Mouse (Mus musculus) midbrain, embryonic 12.5 days (tissue): ENCODE measurements at regions not wholly inside any gene's neighbourhood (a gene's known extent, or its start where the extent isn't known, plus 50 kb on each side); places are given as distances from the start of the nearest gene placed in this dataset.
A peak's percentile ranks its signal among the peaks of the same experiment; 100 is the strongest.

ENCODE experiments used
- ATAC-seq: fragments of 200-750 bp; cut with Nextera tagmentation; 2 replicates; pipeline ENCODE4 v1.8.0; 2017; ENCODE audit warnings: low read depth, moderate TSS enrichment, moderate library complexity; ENCODE audit not compliant: low FRiP score
- H3K27ac ChIP-seq: fragments of 300-500 bp; sonication (generic); replicated peaks from 2 replicates; pipeline ENCODE4 v1.5.1; 2016; ENCODE audit warnings: mild to moderate bottlenecking
- H3K27me3 ChIP-seq: fragments of 300-500 bp; sonication (generic); 2 replicates; pipeline ENCODE4 v1.6.1; 2016; ENCODE audit warnings: mild to moderate bottlenecking
- H3K36me3 ChIP-seq: fragments of 300-500 bp; sonication (generic); 2 replicates; pipeline ENCODE4 v1.6.1; 2016
- H3K4me1 ChIP-seq: fragments of 300-500 bp; sonication (generic); 2 replicates; pipeline ENCODE4 v1.6.1; 2016
- H3K4me2 ChIP-seq: fragments of 300-500 bp; sonication (generic); replicated peaks from 2 replicates; pipeline ENCODE4 v1.6.1; 2016; ENCODE audit warnings: mild to moderate bottlenecking, moderate library complexity
- H3K4me3 ChIP-seq: fragments of 300-500 bp; sonication (generic); 2 replicates; pipeline ENCODE4 v1.5.1; 2016; ENCODE audit warnings: mild to moderate bottlenecking
- H3K9ac ChIP-seq: fragments of 300-500 bp; sonication (generic); replicated peaks from 2 replicates; pipeline ENCODE4 v1.6.1; 2016; ENCODE audit warnings: mild to moderate bottlenecking, moderate library complexity
- H3K9me3 ChIP-seq: fragments of 300-500 bp; sonication (generic); 2 replicates; pipeline ENCODE4 v1.6.1; 2016; ENCODE audit warnings: mild to moderate bottlenecking
- WGBS: fragments of 180-500 bp; shearing (Covaris S2); methylation state at CpG from one replicate; pipeline ENCODE4 v1.1.7; 2016; 5-methylcytosine and 5-hydroxymethylcytosine counted together

- Histone ChIP-seq H3K27me3 (peaks cover 9% of the 10 kb centered on the region; the same call in 1 of the 2 replicates), H3K9ac (no peak overlapping the region), H3K27ac (no peak overlapping the region), H3K4me3 (no peak overlapping the region), H3K4me1 (peaks cover 6% of the 10 kb centered on the region; the same call in 1 of the 2 replicates), H3K36me3 (no peaks in the 10 kb centered on the region), H3K4me2 (no peak overlapping the region), H3K9me3 (no peaks in the 10 kb centered on the region)
- WGBS, result 74% methylated on average over 2 of the region's 2 CpGs
- no peak for ATAC-seq
These were observed 200.3 kb downstream of the Spata18 start for GRCm38 (mm10) chr5:73851501-73851900.

GRCm38 (mm10) chr5:73854025-73854773, 203.0 kb downstream of the Spata18 start:
- Histone ChIP-seq H3K36me3 (no peaks in the 10 kb centered on the region), H3K9ac (no peak overlapping the region), H3K4me2 (peak overlapping the region; percentile 20), H3K9me3 (no peaks in the 10 kb centered on the region), H3K4me1 (peaks cover 6% of the 10 kb centered on the region; the same call in 1 of the 2 replicates), H3K27me3 (0 out of 2 replicates have a peak, but pooled peaks cover 5% of the 10 kb centered on the region), H3K4me3 (no peak overlapping the region), H3K27ac (no peak overlapping the region)
- peak; percentile 88 for ATAC-seq
- 47% methylated on average over 22 of the region's 22 CpGs for WGBS

- H3K4me1 ChIP-seq, result peaks cover 6% of the 10 kb centered on the region; the same call in 1 of the 2 replicates
- H3K4me2 ChIP-seq, result no peak overlapping the region
- 83% methylated on average over 18 of the region's 18 CpGs for WGBS
- no peak for ATAC-seq
- no peak overlapping the region for H3K9ac ChIP-seq
- H3K9me3 ChIP-seq, result no peaks in the 10 kb centered on the region
- H3K4me3 ChIP-seq, result no peak overlapping the region
- no peak overlapping the region for H3K27ac ChIP-seq
- 0 out of 2 replicates have a peak, but pooled peaks cover 5% of the 10 kb centered on the region for H3K27me3 ChIP-seq
- H3K36me3 ChIP-seq, result no peaks in the 10 kb centered on the region
These were observed 203.7 kb downstream of the Spata18 start for GRCm38 (mm10) chr5:73854774-73855371.

DNA sequence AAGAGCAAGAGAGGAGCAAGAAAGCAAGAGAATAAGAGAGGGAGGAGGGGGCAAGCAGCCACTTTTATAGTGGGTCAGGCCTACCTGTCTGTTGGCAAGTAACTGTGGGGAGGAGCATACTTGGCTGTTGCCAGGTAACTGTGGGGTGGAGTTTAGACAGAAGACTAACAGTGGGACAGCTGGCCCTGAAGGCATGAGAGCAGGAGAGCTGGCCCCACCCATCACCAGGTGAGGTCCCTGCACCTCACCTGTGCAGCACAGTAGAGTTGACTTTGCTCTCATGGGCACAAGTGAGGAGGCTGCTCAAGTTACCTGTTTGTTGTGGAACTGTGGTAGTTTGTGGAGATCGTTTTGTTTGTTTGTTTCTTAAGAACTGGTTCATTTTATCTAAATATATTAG, 208.1 kb downstream of the Spata18 start:
- Histone ChIP-seq H3K4me1 (peaks cover 1% of the 10 kb centered on the region; the same call in 1 of the 2 replicates), H3K27me3 (no peaks in the 10 kb centered on the region), H3K4me3 (no peak overlapping the region), H3K9ac (no peak overlapping the region), H3K4me2 (no peak overlapping the region), H3K36me3 (no peaks in the 10 kb centered on the region), H3K27ac (no peak overlapping the region), H3K9me3 (no peaks in the 10 kb centered on the region)
- ATAC-seq, result no peak
- WGBS, result 88% methylated on average over 1 of the region's 1 CpGs

DNA sequence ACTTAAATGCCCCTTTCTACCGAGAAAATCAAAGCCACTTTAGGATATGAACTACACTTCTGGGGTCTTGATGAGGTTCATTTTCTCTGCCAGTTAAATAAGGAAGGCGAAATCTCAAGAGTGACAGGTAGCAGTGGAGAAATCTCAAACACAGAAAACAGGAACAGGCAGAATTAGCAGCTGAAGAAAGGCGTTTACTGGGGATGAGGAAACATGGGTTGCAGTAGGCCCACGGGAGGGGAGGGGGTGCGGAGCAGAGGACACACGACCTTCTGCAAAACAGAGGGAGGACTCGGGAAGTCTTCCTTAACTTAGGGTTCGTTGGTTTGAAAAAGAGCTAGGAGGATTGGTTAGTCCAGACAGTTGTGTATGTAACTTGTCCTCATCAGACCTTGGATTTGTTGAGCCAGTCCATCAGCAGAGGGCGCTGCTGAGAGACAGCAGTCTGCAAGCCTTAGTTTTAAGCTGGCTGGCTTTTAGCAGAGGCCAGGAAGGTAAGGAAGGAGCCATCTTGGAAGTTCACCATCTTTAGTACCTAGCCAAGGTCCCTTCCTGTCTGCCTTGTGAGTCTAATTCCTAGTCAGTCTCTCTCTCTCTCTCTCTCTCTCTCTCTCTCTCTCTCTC, 204.0 kb downstream of the Usp46 start:
- no peak for ATAC-seq

GRCm38 (mm10) chr5:73872641-73873421, 195.4 kb downstream of the Usp46 start:
- Histone ChIP-seq H3K27me3 (no peaks in the 10 kb centered on the region), H3K27ac (no peak overlapping the region), H3K4me2 (no peak overlapping the region), H3K9ac (no peak overlapping the region), H3K9me3 (no peaks in the 10 kb centered on the region), H3K36me3 (no peaks in the 10 kb centered on the region), H3K4me1 (no peaks in the 10 kb centered on the region), H3K4me3 (no peak overlapping the region)
- ATAC-seq, result no peak
- WGBS, result 82% methylated on average over 9 of the region's 9 CpGs

More for the DNA sequence above, 204.0 kb downstream of the Usp46 start:
- no peak overlapping the region for H3K9ac ChIP-seq
- H3K27ac ChIP-seq, result no peak overlapping the region
- no peaks in the 10 kb centered on the region for H3K4me1 ChIP-seq
- 81% methylated on average over 9 of the region's 9 CpGs for WGBS
- no peaks in the 10 kb centered on the region for H3K27me3 ChIP-seq
- no peaks in the 10 kb centered on the region for H3K9me3 ChIP-seq
- no peak overlapping the region for H3K4me2 ChIP-seq
- no peak overlapping the region for H3K4me3 ChIP-seq
- no peaks in the 10 kb centered on the region for H3K36me3 ChIP-seq

GRCm38 (mm10) chr5:73874770-73875169, 193.5 kb downstream of the Usp46 start:
- Histone ChIP-seq H3K4me3 (no peak overlapping the region), H3K27me3 (no peaks in the 10 kb centered on the region), H3K9ac (no peak overlapping the region), H3K9me3 (no peaks in the 10 kb centered on the region), H3K36me3 (no peaks in the 10 kb centered on the region), H3K27ac (no peak overlapping the region), H3K4me2 (no peak overlapping the region), H3K4me1 (no peaks in the 10 kb centered on the region)
- no peak for ATAC-seq
- 77% methylated on average over 1 of the region's 1 CpGs for WGBS

GRCm38 (mm10) chr5:73875847-73876246, 192.4 kb downstream of the Usp46 start:
- Histone ChIP-seq H3K27me3 (no peaks in the 10 kb centered on the region), H3K9me3 (no peaks in the 10 kb centered on the region), H3K4me3 (no peak overlapping the region), H3K27ac (no peak overlapping the region), H3K36me3 (no peaks in the 10 kb centered on the region), H3K4me1 (no peaks in the 10 kb centered on the region), H3K4me2 (no peak overlapping the region), H3K9ac (no peak overlapping the region)
- no peak for ATAC-seq
- 84% methylated on average over 3 of the region's 3 CpGs for WGBS

DNA sequence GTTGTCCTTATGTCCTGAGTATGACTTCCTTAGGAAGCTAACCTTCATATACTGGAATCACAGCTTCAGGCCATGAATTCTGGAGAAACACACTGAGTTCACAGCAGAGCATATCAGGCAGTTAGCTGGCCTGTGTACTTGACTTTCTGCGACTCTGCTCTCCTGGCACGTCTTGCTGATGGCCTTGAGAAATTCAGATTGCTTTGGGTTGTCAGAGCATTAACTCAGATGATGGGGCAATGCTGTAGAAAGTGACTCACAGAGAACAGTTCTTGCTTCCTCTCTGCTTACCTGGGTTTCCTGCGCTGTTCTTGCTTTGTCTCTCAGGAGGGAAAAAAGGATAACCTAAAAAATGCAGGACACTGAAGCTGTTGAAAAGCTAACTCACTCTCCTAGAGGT, 187.3 kb downstream of the Usp46 start:
- H3K36me3 ChIP-seq, result no peaks in the 10 kb centered on the region
- 86% methylated on average over 3 of the region's 3 CpGs for WGBS
- no peak for ATAC-seq

DNA sequence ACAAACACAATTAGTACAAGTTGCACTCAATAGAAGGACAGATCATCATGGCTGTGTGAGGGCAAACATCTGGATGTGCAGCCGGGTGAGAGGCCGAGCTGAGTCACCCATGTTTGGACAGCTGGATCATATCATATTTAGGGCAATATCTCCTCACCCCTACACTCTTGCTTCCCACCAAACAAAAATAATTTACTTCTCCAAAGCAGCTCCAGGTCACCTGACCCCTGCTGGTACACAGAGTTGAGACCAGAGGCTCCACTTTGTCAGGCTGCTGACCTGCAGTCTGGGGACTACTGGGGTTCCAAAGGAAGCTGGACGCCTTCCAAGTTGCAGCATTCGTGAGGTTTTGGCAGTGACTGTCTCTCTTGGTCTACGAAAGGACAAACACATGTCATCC, 186.3 kb downstream of the Usp46 start:
- no peak overlapping the region for H3K4me3 ChIP-seq
- H3K9me3 ChIP-seq, result no peaks in the 10 kb centered on the region
- no peak overlapping the region for H3K4me2 ChIP-seq
- H3K27me3 ChIP-seq, result no peaks in the 10 kb centered on the region
- no peaks in the 10 kb centered on the region for H3K4me1 ChIP-seq
- 68% methylated on average over 5 of the region's 5 CpGs for WGBS
- no peaks in the 10 kb centered on the region for H3K36me3 ChIP-seq
- no peak overlapping the region for H3K9ac ChIP-seq
- no peak overlapping the region for H3K27ac ChIP-seq
- no peak for ATAC-seq

More for the DNA sequence above, 187.3 kb downstream of the Usp46 start:
- Histone ChIP-seq H3K4me3 (no peak overlapping the region), H3K4me1 (no peaks in the 10 kb centered on the region), H3K9ac (no peak overlapping the region), H3K27me3 (no peaks in the 10 kb centered on the region), H3K9me3 (no peaks in the 10 kb centered on the region), H3K4me2 (no peak overlapping the region), H3K27ac (no peak overlapping the region)

DNA sequence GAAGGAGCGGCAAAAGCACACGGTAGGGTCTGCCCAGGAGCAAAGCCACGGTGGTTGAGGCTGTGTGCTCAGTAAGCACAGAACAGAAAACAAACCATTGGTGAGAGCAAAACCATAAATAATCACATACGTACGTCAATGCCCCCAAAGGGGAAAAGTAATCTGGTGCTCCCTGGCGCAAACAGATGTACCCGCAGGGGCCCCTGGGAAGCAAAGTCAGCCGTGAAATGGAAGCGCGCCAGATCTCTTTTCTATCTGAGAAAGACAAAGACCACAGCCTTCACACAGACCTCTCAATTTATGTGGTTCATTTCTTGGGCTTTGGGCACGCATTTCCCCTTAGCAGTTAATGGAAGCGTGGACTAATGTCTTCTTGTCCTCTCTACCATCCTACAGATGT, 183.2 kb downstream of the Usp46 start:
- 69% methylated on average over 12 of the region's 12 CpGs for WGBS
- ATAC-seq, result no peak
- Histone ChIP-seq H3K27ac (no peak overlapping the region), H3K36me3 (no peaks in the 10 kb centered on the region), H3K4me3 (no peak overlapping the region), H3K9ac (no peak overlapping the region), H3K9me3 (no peaks in the 10 kb centered on the region), H3K4me1 (no peaks in the 10 kb centered on the region), H3K4me2 (no peak overlapping the region), H3K27me3 (no peaks in the 10 kb centered on the region)

DNA sequence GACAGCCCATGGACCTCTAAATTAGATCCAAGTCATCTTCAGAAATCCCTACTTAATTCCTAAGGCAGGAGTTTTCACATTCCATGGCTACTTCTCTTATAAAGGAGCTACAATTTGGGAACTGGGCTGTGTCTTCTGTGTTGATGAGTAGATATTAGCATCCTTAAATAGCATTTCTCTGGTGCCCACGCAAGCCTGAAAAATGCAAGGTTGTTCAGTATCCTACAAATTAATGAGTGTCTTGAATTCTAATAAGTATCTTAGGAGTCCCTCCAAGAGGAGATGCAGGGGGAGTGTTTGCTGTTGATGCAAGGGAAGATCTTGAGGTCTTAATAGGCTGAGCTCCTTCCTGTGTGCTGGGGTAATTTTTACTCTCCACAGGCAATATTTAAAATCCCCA, 182.5 kb downstream of the Usp46 start:
- 85% methylated on average over 1 of the region's 1 CpGs for WGBS
- Histone ChIP-seq H3K4me2 (no peak overlapping the region), H3K27ac (no peak overlapping the region), H3K4me1 (no peaks in the 10 kb centered on the region), H3K4me3 (no peak overlapping the region), H3K27me3 (no peaks in the 10 kb centered on the region), H3K9me3 (no peaks in the 10 kb centered on the region), H3K9ac (no peak overlapping the region), H3K36me3 (no peaks in the 10 kb centered on the region)
- ATAC-seq, result no peak
